Mouse (Mus musculus) limb, embryonic 14.5 days (tissue): ENCODE measurements around the gene Iqca. TPM values are rescaled to one million over a fixed set of nuclear protein-coding genes. Genes with fewer than 3 reads are reported as not detected.

Experiments
- ATAC-seq: fragments of 200-750 bp; cut with Nextera tagmentation; 2 replicates; pipeline ENCODE4 v1.8.0; 2017; ENCODE audit warnings: low read depth, moderate number of reproducible peaks, moderate TSS enrichment; ENCODE audit not compliant: low FRiP score
- DNase-seq: peaks from one replicate; pipeline ENCODE4 v3.0.0-alpha.2; 2015; ENCODE audit warnings: low spot score
- H3K27ac ChIP-seq: fragments of 300-500 bp; sonication (generic); replicated peaks from 2 replicates; pipeline ENCODE4 v1.5.1; 2014; ENCODE audit warnings: low read depth, mild to moderate bottlenecking, low read length, moderate library complexity, mixed read lengths
- H3K27me3 ChIP-seq: fragments of 300-500 bp; sonication (generic); 2 replicates; pipeline ENCODE4 v1.6.1; 2014; ENCODE audit warnings: low read length, mixed read lengths; ENCODE audit not compliant: control insufficient read depth, insufficient read depth
- H3K36me3 ChIP-seq: fragments of 300-500 bp; sonication (generic); 2 replicates; pipeline ENCODE4 v1.6.1; 2014; ENCODE audit warnings: mild to moderate bottlenecking, low read length, moderate library complexity, mixed read lengths; ENCODE audit not compliant: control insufficient read depth, insufficient read depth
- H3K4me1 ChIP-seq: fragments of 300-500 bp; sonication (generic); 2 replicates; pipeline ENCODE4 v1.6.1; 2014; ENCODE audit warnings: antibody characterized with exemption, low read length, mixed read lengths; ENCODE audit not compliant: control insufficient read depth, insufficient read depth
- H3K4me2 ChIP-seq: fragments of 300-500 bp; sonication (generic); replicated peaks from 2 replicates; pipeline ENCODE4 v1.6.1; 2014; ENCODE audit warnings: low read depth, mild to moderate bottlenecking, low read length, moderate library complexity; ENCODE audit not compliant: severe bottlenecking
- H3K4me3 ChIP-seq: fragments of 300-500 bp; sonication (generic); replicated peaks from 2 replicates; pipeline ENCODE4 v1.5.1; 2014; ENCODE audit warnings: low read length
- H3K9ac ChIP-seq: fragments of 300-500 bp; sonication (generic); 2 replicates; pipeline ENCODE4 v1.6.1; 2014; ENCODE audit warnings: mild to moderate bottlenecking, low read depth, low read length, moderate library complexity; ENCODE audit not compliant: severe bottlenecking
- H3K9me3 ChIP-seq: fragments of 300-500 bp; sonication (generic); 2 replicates; pipeline ENCODE4 v1.6.1; 2016; ENCODE audit warnings: low read length; ENCODE audit not compliant: control insufficient read depth
- POLR2A ChIP-seq: fragments of 200-500 bp; IDR thresholded peaks from 2 replicates; pipeline ENCODE4 v1.8.0; 2012; ENCODE audit warnings: inconsistent platforms, mild to moderate bottlenecking, moderate library complexity, borderline replicate concordance; ENCODE audit not compliant: insufficient read depth, insufficient read length; ENCODE audit errors: extremely low read depth
- WGBS: fragments of 180-500 bp; shearing (Covaris S2); extraction: QIAGEN DNeasy Blood & Tissue Kit; methylation state at CpG from one replicate; pipeline ENCODE4 v1.1.7; 2014; 5-methylcytosine and 5-hydroxymethylcytosine counted together
- polyA plus RNA-seq, 2 experiments: library from polyadenylated mRNA; depleted of rRNA in 1 of 2; stranded (reverse) in 1 of 2; unstranded in 1 of 2; fragments of >200 nt; fragmentation: Nextera tagmentation in 1 of 2; extraction: Ambion mirVana in 1 of 2; gene quantifications; 2 replicates each; pipeline versions ENCODE4 v1.2.1 to v1.2.3; 2012 to 2014

Gene Iqca
- polyA plus RNA-seq (2012; rRNA removed) (0.10 and 0.14 TPM in 2 replicates), polyA plus RNA-seq (2014; fragmentation: Nextera tagmentation; extraction: Ambion mirVana) (0.23 and 0.54 TPM in 2 replicates)

DNA sequence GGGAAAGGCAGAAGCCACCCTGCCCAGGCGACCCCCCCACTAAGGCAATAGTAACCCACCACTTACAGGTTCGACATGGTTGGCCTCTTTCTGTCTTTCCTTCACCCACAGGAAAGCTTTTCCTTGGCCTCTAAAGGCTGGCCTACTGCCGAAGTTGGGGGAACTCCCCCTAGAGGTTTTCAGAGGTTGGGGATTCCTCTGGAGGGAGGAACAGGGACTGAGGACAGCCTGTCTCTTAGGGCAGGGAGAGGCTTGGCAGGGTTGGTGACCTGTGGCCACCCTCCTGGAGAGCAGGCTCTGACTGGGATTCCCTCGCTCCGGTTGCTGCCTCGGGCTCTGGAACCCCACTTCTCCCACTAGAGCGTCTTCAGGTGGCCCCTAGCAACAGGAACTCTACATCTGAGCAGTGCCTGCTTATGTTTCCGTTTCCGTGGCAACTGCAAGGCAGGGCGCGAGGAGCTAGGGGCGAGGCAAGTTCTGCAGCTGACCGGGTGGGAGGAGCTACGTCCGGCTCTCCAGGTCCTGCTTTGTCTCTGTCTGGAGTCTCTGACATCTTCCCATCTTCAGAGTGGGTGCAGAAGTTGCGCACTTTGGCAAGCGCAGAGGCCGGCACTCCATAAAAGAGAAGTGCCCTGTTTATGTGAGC, at the start of gene Iqca:
Gene Iqca, minus strand, starts transcription at position 303 of the 646 bp plus-strand sequence.
- H3K4me1 ChIP-seq = peaks cover 14% of the 10 kb centered on the region
- WGBS = 4% methylated on average over 18 of the region's 18 CpGs
- H3K36me3 ChIP-seq = no peaks in the 10 kb centered on the region
- DNase-seq (peak; percentile 88), ATAC-seq (peak; percentile 95)
- no peak for TF ChIP-seq POLR2A
- peak within 1 kb of the TSS; percentile 49 for H3K27ac ChIP-seq
- peak within 1 kb of the TSS; percentile 30 for H3K4me2 ChIP-seq
- no peak within 1 kb of the TSS; the same call in 1 of the 2 replicates for H3K4me3 ChIP-seq
- H3K27me3 ChIP-seq = no peaks in the 10 kb centered on the region
- H3K9me3 ChIP-seq = no peaks in the 10 kb centered on the region
- H3K9ac ChIP-seq = peak within 1 kb of the TSS; percentile 0; the same call in 1 of the 2 replicates

DNA sequence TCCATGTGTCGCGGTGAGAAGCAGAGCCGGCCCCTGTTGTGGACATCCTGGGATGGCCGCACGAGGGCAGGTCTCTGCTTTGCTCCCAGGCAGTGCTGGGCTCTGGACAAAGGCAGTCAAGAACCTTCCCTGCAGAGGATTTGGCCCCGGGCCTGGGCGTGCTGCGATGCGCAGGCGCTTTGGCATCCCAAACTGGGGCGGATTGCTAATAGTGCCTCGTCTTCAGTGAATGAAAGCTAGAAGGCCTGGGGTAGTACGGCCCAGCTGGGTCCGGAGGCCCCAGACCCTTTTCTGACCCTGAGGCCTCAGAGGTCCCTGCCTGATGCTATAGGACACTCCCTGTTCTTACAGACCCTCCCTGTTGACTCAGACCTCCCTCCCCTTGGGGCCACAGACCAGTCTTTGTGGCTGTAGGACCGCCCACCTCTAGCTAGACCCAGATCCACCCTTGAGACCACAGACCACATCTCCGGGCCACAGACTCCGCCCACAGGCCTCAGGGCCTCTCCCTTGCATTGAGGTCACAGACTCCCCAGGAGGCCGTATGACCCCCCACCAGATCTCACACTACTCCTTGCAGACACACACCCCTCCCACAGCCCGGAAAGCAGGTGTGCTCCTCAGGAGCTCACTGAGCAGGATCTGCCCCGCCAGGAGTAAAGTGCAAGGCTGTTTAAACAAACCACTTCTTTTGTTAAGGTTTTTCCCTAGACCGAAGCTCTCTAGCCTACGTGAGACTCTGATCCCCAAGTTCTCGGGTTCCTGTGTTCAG, 49.2 kb upstream of the Iqca start:
- ATAC-seq (peak; percentile 9; the same call in 1 of the 2 replicates), DNase-seq (peak; percentile 49)
- no peak overlapping the region for H3K4me3 ChIP-seq
- H3K4me1 ChIP-seq = peaks cover 32% of the 10 kb centered on the region
- no peak for TF ChIP-seq POLR2A
- 0 out of 2 replicates have a peak, but pooled peaks cover 4% of the 10 kb centered on the region for H3K27me3 ChIP-seq
- no peak overlapping the region for H3K27ac ChIP-seq
- no peaks in the 10 kb centered on the region for H3K9me3 ChIP-seq
- no peaks in the 10 kb centered on the region for H3K36me3 ChIP-seq
- H3K9ac ChIP-seq = no peak overlapping the region
- 13% methylated on average over 23 of the region's 23 CpGs for WGBS
- peak overlapping the region; percentile 62; the same call in 1 of the 2 replicates for H3K4me2 ChIP-seq

DNA sequence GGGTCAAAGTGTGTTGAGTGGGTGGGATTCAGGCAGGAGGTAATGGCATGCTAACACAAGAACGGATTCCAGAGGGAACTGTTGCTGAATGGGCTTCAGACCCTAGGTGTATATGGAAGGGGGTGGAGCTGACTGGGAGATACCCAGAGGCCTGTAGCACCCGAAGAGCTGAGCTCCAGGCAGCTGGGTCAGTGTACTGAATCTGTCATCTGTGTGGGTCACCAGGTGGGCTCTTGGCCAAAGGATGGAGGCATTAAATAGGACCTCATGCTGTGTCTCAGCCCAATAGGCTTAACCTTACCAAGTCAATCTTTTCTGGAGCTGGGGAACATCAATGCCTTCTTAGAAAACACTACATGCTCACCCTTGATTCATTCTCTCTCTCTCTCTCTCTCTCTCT, 48.5 kb upstream of the Iqca start:
- Histone ChIP-seq H3K27ac (no peak overlapping the region), H3K4me1 (peaks cover 25% of the 10 kb centered on the region), H3K36me3 (no peaks in the 10 kb centered on the region), H3K4me3 (no peak overlapping the region), H3K4me2 (no peak overlapping the region), H3K9me3 (no peaks in the 10 kb centered on the region), H3K27me3 (0 out of 2 replicates have a peak, but pooled peaks cover 4% of the 10 kb centered on the region), H3K9ac (no peak overlapping the region)
- TF ChIP-seq POLR2A = no peak
- ATAC-seq (no peak), DNase-seq (no peak)
- 53% methylated on average over 2 of the region's 2 CpGs for WGBS

DNA sequence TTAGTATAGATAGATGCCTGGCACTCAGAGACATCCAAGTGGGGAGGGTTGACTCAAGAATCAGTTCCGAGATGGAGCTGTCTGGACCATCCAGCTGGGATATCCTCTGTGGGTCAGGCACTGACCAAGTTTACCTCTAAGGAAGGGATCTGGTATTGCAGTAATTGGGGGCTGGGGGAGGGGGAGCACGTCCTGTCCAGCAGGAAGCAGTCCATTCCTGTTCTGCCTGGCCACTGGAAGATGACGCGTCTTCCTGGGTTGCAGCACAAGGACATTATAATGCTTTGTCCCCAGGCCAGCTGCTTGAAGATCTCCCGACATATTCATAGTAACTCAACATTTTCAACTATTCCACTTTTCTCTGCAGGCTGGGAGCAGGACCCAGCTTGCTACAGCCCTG, 48.0 kb upstream of the Iqca start:
- no peak overlapping the region for H3K4me2 ChIP-seq
- no peak overlapping the region for H3K9ac ChIP-seq
- no peak for TF ChIP-seq POLR2A
- ATAC-seq = no peak
- H3K27me3 ChIP-seq = 0 out of 2 replicates have a peak, but pooled peaks cover 4% of the 10 kb centered on the region
- no peak for DNase-seq
- 81% methylated on average over 5 of the region's 5 CpGs for WGBS
- H3K4me3 ChIP-seq = no peak overlapping the region
- no peaks in the 10 kb centered on the region for H3K9me3 ChIP-seq
- no peak overlapping the region for H3K27ac ChIP-seq
- H3K4me1 ChIP-seq = peaks cover 21% of the 10 kb centered on the region
- no peaks in the 10 kb centered on the region for H3K36me3 ChIP-seq

DNA sequence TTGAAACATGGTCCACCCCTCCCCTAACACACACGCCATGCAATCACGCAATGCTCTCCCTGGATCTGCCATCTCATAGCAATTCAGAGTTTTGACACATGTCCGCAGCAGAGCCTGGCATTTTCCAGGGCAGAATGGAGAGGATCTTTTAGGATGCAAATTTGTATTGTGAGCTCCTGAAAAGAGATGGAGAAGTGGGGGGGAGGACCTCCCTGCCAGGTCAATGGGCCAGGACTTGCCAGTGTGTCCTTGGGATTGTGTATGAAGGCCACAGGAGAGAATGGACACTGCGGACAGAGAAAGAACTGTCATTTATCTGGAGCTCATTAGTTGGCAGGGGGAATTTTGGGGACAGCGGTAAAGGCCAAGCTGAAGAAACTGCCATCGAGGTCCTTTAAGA, 35.8 kb upstream of the Iqca start:
- DNase-seq = no peak
- no peaks in the 10 kb centered on the region for H3K27me3 ChIP-seq
- H3K27ac ChIP-seq = no peak overlapping the region
- peaks cover 5% of the 10 kb centered on the region; the same call in 1 of the 2 replicates for H3K4me1 ChIP-seq
- no peak for TF ChIP-seq POLR2A
- 92% methylated on average over 6 of the region's 6 CpGs for WGBS
- no peaks in the 10 kb centered on the region for H3K36me3 ChIP-seq
- no peak overlapping the region for H3K4me2 ChIP-seq
- no peak overlapping the region for H3K9ac ChIP-seq
- ATAC-seq = no peak
- H3K9me3 ChIP-seq = no peaks in the 10 kb centered on the region; the same call in 1 of the 2 replicates
- H3K4me3 ChIP-seq = no peak overlapping the region
